22 mouse cellular contexts compared by ENCODE assay signal in genomic region chr1:175883398-175883797, GRCm38 (mm10). TPM values are rescaled to one million over a fixed set of nuclear protein-coding genes. Genes with fewer than 3 reads are reported as not detected.
DNase-seq lines count a peak whose midpoint lies in the region; ATAC-seq and TF ChIP-seq lines count a peak whose summit lies in the region.
"Had no signal": no experiment of that assay in that cellular context is flagged by ENCODE, and none has a peak within 500 bp of the region (broad histone marks: within the 10 kb centered on the region; RNA-seq: fewer than 3 reads in every experiment).

No protein-coding gene starts in this region.

- no peak overlapping the region for H3K9ac ChIP-seq in embryonic facial prominence, embryonic 14.5 days (ENCODE audit: low read depth, low read length)
- H3K9ac ChIP-seq in kidney, embryonic 15.5 days = no peak overlapping the region
- H3K9ac ChIP-seq: forebrain, embryonic 15.5 days; hindbrain, embryonic 12.5 days; liver, embryonic 15.5 days; midbrain, embryonic 12.5 days had no signal

- peaks cover 48% of the 10 kb centered on the region for H3K36me3 ChIP-seq in embryonic facial prominence, embryonic 14.5 days (ENCODE audit: control insufficient read depth, insufficient read depth, low read length)
- H3K36me3 ChIP-seq in embryonic facial prominence, embryonic 10.5 days (replicated peaks) = peaks cover 66% of the 10 kb centered on the region
- peaks cover 48% of the 10 kb centered on the region for H3K36me3 ChIP-seq in kidney, embryonic 15.5 days
- no peaks in the 10 kb centered on the region; the same call in 1 of the 2 replicates for H3K36me3 ChIP-seq in testis, adult 2 months (ENCODE audit: control insufficient read depth, insufficient read depth, low read length)
- peaks cover 50% of the 10 kb centered on the region for H3K36me3 ChIP-seq in heart, embryonic 10.5 days
- H3K36me3 ChIP-seq: forebrain, embryonic 15.5 days had no signal

- H3K4me1 ChIP-seq in embryonic facial prominence, embryonic 14.5 days (ENCODE audit: control insufficient read depth, insufficient read depth, low read length) = no peaks in the 10 kb centered on the region; the same call in 1 of the 2 replicates
- peaks cover 20% of the 10 kb centered on the region for H3K4me1 ChIP-seq in embryonic facial prominence, embryonic 10.5 days
- H3K4me1 ChIP-seq in kidney, embryonic 15.5 days = peaks cover 15% of the 10 kb centered on the region
- no peaks in the 10 kb centered on the region for H3K4me1 ChIP-seq in testis, adult 2 months (ENCODE audit: control insufficient read depth, insufficient read depth, low read length)
- peaks cover 11% of the 10 kb centered on the region for H3K4me1 ChIP-seq in heart, embryonic 10.5 days

- TF ChIP-seq CTCF in testis, adult 2 months (IDR thresholded peaks at IDR 0.05; ENCODE audit: control insufficient read depth, insufficient read depth, insufficient replicate concordance, low read depth, low read length) = no peak

- H3K9me3 ChIP-seq in embryonic facial prominence, embryonic 14.5 days (ENCODE audit: control insufficient read depth, low read length) = no peaks in the 10 kb centered on the region
- H3K9me3 ChIP-seq in embryonic facial prominence, embryonic 10.5 days = no peaks in the 10 kb centered on the region
- H3K9me3 ChIP-seq in kidney, embryonic 15.5 days (replicated peaks) = no peaks in the 10 kb centered on the region
- H3K9me3 ChIP-seq in heart, embryonic 10.5 days = no peaks in the 10 kb centered on the region
- H3K9me3 ChIP-seq: forebrain, embryonic 15.5 days; hindbrain, embryonic 12.5 days; liver, embryonic 15.5 days; midbrain, embryonic 12.5 days had no signal

- H3K4me2 ChIP-seq in embryonic facial prominence, embryonic 14.5 days (ENCODE audit: low read depth, low read length) = no peak overlapping the region
- no peak overlapping the region for H3K4me2 ChIP-seq in kidney, embryonic 15.5 days
- H3K4me2 ChIP-seq: forebrain, embryonic 15.5 days; heart, embryonic 11.5 days; hindbrain, embryonic 12.5 days; liver, embryonic 15.5 days; midbrain, embryonic 12.5 days had no signal

- no peak overlapping the region for H3K4me3 ChIP-seq in embryonic facial prominence, embryonic 14.5 days (ENCODE audit: low read depth, low read length)
- no peak overlapping the region for H3K4me3 ChIP-seq in embryonic facial prominence, embryonic 10.5 days
- H3K4me3 ChIP-seq in kidney, embryonic 15.5 days (replicated peaks) = no peak overlapping the region
- no peak overlapping the region for H3K4me3 ChIP-seq in testis, adult 2 months (ENCODE audit: control insufficient read depth, low read depth, low read length)
- no peak overlapping the region for H3K4me3 ChIP-seq in heart, embryonic 10.5 days
- H3K4me3 ChIP-seq: erythroblast, embryonic 14.5 days; forebrain, embryonic 15.5 days; hindbrain, embryonic 12.5 days; liver, embryonic 15.5 days; midbrain, embryonic 12.5 days had no signal

- DNase-seq in embryonic facial prominence, embryonic 14.5 days (ENCODE audit: low spot score) = peak; percentile 20
- DNase-seq in embryonic facial prominence, embryonic 10.5 days (ENCODE audit: low spot score) = no peak
- DNase-seq in kidney, postnatal 14 days = peak; percentile 19
- DNase-seq in 416B (ENCODE audit: low read depth) = peak; percentile 12
- no peak for DNase-seq in heart, embryonic 10.5 days (ENCODE audit: low spot score)
- DNase-seq: cerebellum, adult 8-10 months; gastrocnemius, postnatal 25 days; heart, postnatal 10 days; retina, postnatal 1 day; thymus, postnatal 25 days had no signal

- H3K27me3 ChIP-seq in embryonic facial prominence, embryonic 14.5 days (replicated peaks; ENCODE audit: control insufficient read depth, insufficient read depth, low read length) = no peaks in the 10 kb centered on the region
- no peaks in the 10 kb centered on the region for H3K27me3 ChIP-seq in embryonic facial prominence, embryonic 10.5 days (replicated peaks; ENCODE audit: low read depth, poor library complexity, severe bottlenecking)
- H3K27me3 ChIP-seq in kidney, embryonic 15.5 days = no peaks in the 10 kb centered on the region
- no peaks in the 10 kb centered on the region for H3K27me3 ChIP-seq in testis, adult 2 months (ENCODE audit: control insufficient read depth, insufficient read depth, low read length)
- H3K27me3 ChIP-seq in heart, embryonic 10.5 days (ENCODE audit: insufficient read depth, poor library complexity, severe bottlenecking) = no peaks in the 10 kb centered on the region
- H3K27me3 ChIP-seq: forebrain, embryonic 15.5 days; hindbrain, embryonic 12.5 days; liver, embryonic 15.5 days; midbrain, embryonic 12.5 days had no signal

- 68% methylated on average over 3 of the region's 3 CpGs for WGBS in embryonic facial prominence, embryonic 14.5 days
- 97% methylated on average over 3 of the region's 3 CpGs for WGBS in embryonic facial prominence, embryonic 10.5 days
- WGBS in kidney, embryonic 15.5 days = 66% methylated on average over 3 of the region's 3 CpGs
- 96% methylated on average over 3 of the region's 3 CpGs for WGBS in heart, embryonic 10.5 days

- TF ChIP-seq POLR2A in testis, adult 2 months (IDR thresholded peaks at IDR 0.05; ENCODE audit: control insufficient read depth, low read depth, low read length) = no peak

- ATAC-seq in embryonic facial prominence, embryonic 14.5 days (ENCODE audit: low read depth) = no peak
- no peak for ATAC-seq in kidney, embryonic 15.5 days (replicated peaks; ENCODE audit: low FRiP score)
- ATAC-seq: forebrain, embryonic 15.5 days; lung, postnatal 0 days had no signal

- no peak overlapping the region for H3K27ac ChIP-seq in embryonic facial prominence, embryonic 14.5 days (replicated peaks; ENCODE audit: low read depth, low read length)
- no peak overlapping the region for H3K27ac ChIP-seq in embryonic facial prominence, embryonic 10.5 days (replicated peaks)
- no peak overlapping the region for H3K27ac ChIP-seq in kidney, embryonic 15.5 days
- 0 out of 2 replicates have a peak overlapping the region, but pooled peaks have one; percentile 36 for H3K27ac ChIP-seq in testis, adult 2 months (ENCODE audit: control insufficient read depth, insufficient read depth, low read depth, low read length)
- no peak overlapping the region for H3K27ac ChIP-seq in heart, embryonic 10.5 days
- H3K27ac ChIP-seq: forebrain, embryonic 15.5 days; hindbrain, embryonic 12.5 days; liver, embryonic 15.5 days; midbrain, embryonic 12.5 days; stomach, postnatal 0 days had no signal

RNA-seq across cellular contexts. Expression of gene Exo1, which starts 3.0 kb away (rescaled TPM):
- polyA plus RNA-seq in embryonic facial prominence, embryonic 14.5 days (2014; fragmentation: Nextera tagmentation; extraction: Ambion mirVana) = 51.2 and 52.0 TPM in 2 replicates
- polyA plus RNA-seq in embryonic facial prominence, embryonic 10.5 days (2016; fragmentation: Nextera tagmentation; extraction: Ambion mirVana) = 155 and 158 TPM in 2 replicates
- polyA plus RNA-seq in kidney, embryonic 15.5 days (2015; fragmentation: Nextera tagmentation; extraction: Ambion mirVana) = 79.9 and 86.9 TPM in 2 replicates
- 1.9 and 3.3 TPM in 2 replicates for polyA plus RNA-seq in testis, adult 2 months (2012; rRNA removed)
- 61.2 and 87.0 TPM in 2 replicates for polyA plus RNA-seq in heart, embryonic 10.5 days (2016; fragmentation: Nextera tagmentation; extraction: Ambion mirVana)

RNA-seq across cellular contexts. Expression of gene Gm38100, which starts 36.7 kb away (rescaled TPM):
- polyA plus RNA-seq in embryonic facial prominence, embryonic 14.5 days (2014; fragmentation: Nextera tagmentation; extraction: Ambion mirVana) = 0.10 TPM in 1 of 2 replicates, not detected in the other
- 0.33 TPM in 1 of 2 replicates, not detected in the other for polyA plus RNA-seq in embryonic facial prominence, embryonic 10.5 days (2016; fragmentation: Nextera tagmentation; extraction: Ambion mirVana)
- 0.16 TPM in 1 of 2 replicates, not detected in the other for polyA plus RNA-seq in kidney, embryonic 15.5 days (2015; fragmentation: Nextera tagmentation; extraction: Ambion mirVana)
- polyA plus RNA-seq in testis, adult 2 months (2012; rRNA removed) = 0.08 and 0.21 TPM in 2 replicates
- polyA plus RNA-seq in heart, embryonic 10.5 days (2016; fragmentation: Nextera tagmentation; extraction: Ambion mirVana) = 0.08 TPM in 1 of 2 replicates, not detected in the other
- polyA plus RNA-seq: erythroblast, embryonic 14.5 days; forebrain, embryonic 15.5 days; heart, embryonic 11.5 days; hindbrain, embryonic 12.5 days; limb, embryonic 11.5 days; liver, embryonic 15.5 days; lung, postnatal 0 days; neural tube, embryonic 11.5 days; stomach, postnatal 0 days had no signal

Comparison
In these comparisons a context has a peak if more than half of its experiments do, and no peak if none do; other contexts are left out.
1. DNase-seq: peak in embryonic facial prominence, embryonic 14.5 days (single experiment), kidney, postnatal 14 days (single experiment) and 416B (single experiment); none in embryonic facial prominence, embryonic 10.5 days (single experiment) and heart, embryonic 10.5 days (single experiment).
2. RNA of gene Exo1, which starts 3.0 kb away (polyA plus RNA-seq): 155 to 158 TPM in embryonic facial prominence, embryonic 10.5 days, 61.2 to 87.0 TPM in heart, embryonic 10.5 days, 79.9 to 86.9 TPM in kidney, embryonic 15.5 days and 51.2 to 52.0 TPM in embryonic facial prominence, embryonic 14.5 days; 1.9 to 3.3 TPM in testis, adult 2 months; every median in the first group is over 10 times any median in the second.